Mouse (Mus musculus) MN1 (cell line): ENCODE data around the gene Prss1.
"Not testable (repeated sequence)": the region's sequence is repeated elsewhere in the genome, so short reads cannot be mapped to it uniquely, and the experiment has no call there.

Source experiments
- DNase-seq: peaks from one replicate; pipeline ENCODE4 v3.0.0-alpha.2; 2016; ENCODE audit warnings: low spot score

Gene Prss1

DNA sequence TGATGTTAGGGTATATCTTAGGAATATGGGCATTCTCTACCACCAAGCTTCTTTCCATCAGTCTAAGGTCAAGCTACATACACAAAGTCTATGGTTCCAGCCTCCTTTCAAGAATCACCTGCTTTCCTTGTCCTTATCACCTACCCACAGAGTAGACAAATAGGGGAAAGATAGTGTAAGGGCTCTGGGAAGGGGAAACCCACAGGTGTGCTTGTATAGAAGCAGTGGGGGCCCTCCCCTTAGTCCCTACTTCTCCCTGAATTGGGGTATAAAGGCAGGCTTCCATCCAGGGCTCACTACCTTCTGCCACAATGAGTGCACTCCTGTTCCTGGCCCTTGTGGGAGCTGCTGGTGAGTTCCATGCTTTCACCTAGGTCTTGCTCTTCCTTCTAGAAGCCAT lies at the start of gene Prss1:
Gene Prss1, plus strand, starts transcription at position 301 of the 400 bp plus-strand sequence.
- DNase-seq, result not testable (repeated sequence)

DNA sequence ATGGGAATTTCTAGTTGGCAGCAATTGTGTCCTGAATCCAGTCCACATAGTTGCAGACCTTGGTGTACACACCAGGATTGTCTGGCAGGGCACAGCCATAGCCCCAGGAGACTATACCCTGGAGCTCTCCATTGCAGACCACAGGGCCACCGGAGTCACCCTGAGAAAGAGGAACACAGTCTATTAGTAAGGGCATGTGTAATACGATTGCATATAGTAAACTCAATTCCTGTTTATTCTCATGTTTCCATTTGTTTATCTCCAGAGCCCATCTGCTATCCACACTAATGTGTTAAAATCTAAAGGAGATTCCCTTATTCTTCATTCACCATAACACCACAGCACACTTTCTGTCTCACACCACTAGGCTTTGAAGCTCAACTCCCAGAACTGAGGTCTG lies 16.5 kb upstream of the Prss1 start:
- not testable (repeated sequence) for DNase-seq

DNA sequence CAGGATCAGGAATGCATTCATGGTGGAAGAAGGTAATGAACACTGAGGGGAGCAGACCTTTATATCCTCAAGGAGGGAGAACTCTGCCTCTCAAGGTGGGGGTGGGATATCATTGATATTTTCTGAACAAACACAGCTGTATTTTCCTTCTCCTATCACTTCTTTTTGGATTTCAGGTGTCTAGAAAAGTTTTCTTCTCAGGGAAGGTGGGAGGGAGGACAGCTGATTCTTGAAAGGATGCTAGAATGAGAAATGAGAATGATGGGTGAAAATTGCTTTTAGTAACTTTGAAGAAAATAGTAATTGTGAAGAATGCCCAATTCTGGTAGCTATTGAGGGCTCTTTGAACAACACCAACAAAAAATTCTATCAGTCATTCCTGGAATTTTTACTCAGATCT lies 12.7 kb upstream of the Prss1 start, which contains the start of gene Gm10334:
Gene Gm10334, minus strand, starts transcription at position 101 of the 400 bp plus-strand sequence.
- not testable (repeated sequence) for DNase-seq

DNA sequence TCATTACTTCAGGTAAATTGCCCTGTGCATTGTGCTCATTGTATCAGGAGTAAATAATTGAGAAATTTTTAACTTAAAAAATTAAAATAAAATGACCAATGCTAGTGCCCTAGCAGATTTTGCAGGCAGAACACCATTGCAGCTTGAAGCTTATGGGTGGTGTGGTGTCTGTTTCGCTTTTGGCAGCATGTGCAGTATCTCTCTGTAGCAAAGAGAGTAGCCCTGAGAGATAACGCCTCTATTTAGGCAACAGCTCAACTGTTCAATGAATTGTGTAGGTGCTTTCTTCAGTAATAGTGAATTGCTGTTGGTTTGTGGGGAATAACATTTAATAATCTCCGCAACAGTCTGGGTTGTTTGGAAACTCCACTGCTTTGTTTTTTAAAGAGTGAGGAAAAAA lies 40.6 kb downstream of the Prss1 start:
- no peak for DNase-seq

DNA sequence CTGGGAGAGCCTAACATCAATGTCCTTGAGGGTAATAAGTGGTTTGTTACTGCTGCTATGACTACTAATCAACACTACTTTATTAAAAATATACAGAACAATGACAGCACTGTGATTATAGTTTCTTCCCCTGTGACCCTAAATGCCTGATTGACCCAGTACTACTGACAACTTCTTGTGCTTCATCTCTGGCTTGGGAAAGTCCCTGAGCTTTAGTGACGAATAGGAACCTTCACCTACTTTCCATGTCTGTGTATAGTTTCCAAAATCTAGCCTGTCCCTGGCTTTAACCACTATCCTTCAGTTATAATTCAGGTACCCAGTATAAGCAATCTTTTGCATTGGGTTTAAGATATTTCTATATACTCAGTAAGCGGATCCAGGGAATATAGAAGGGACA lies 46.2 kb downstream of the Prss1 start:
- no peak for DNase-seq

DNA sequence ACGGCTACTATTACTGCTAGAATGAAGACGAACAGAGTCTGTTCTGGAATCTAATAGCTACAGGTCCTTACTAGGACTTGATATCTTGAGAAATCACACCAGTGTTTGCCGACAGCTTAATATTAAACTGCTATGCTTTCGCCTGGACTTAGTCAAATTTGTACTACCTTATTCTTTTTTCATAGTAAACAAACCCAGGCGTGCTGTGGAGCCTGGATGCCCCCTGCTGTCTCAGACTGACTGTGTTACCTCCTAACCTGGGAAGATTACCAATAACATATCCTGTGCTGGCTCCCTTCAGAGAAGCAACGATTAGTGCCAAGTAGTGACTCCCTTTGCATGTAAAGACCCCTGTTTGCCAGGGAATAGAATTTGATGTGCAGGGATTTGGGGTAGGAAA lies 46.6 kb downstream of the Prss1 start:
- DNase-seq, result no peak
